Mouse (Mus musculus): ENCODE measurements at regions not wholly inside any gene's neighbourhood (a gene's known extent, or its start where the extent isn't known, plus 50 kb on each side); places are given as distances from the start of the nearest gene placed in this dataset.
"Not testable (repeated sequence)": the region's sequence is repeated elsewhere in the genome, so short reads cannot be mapped to it uniquely, and the experiment has no call there.

- H3K4me3 ChIP-seq (ENCODE audit: low read depth, low read length); H3K4me2 ChIP-seq (ENCODE audit: low read length); DNase-seq (ENCODE audit: low spot score); H3K4me1 ChIP-seq (ENCODE audit: control insufficient read depth, insufficient read depth, low read length); H3K9me3 ChIP-seq (replicated peaks; ENCODE audit: control insufficient read depth, low read length); H3K27me3 ChIP-seq (replicated peaks; ENCODE audit: control insufficient read depth, insufficient read depth, low read length); ATAC-seq; H3K27ac ChIP-seq (ENCODE audit: low read depth, low read length); H3K36me3 ChIP-seq (ENCODE audit: control insufficient read depth, insufficient read depth, low read length); H3K9ac ChIP-seq (ENCODE audit: low read length): not testable (repeated sequence)
- 41% methylated on average over 1 of the region's 1 CpGs for WGBS
Observed at GRCm38 (mm10) chr16:8914183-8914582, 84.3 kb downstream of the 1810013L24Rik start.

- H3K9me3 ChIP-seq (replicated peaks; ENCODE audit: control insufficient read depth, low read length) = no peaks in the 10 kb centered on the region
- 55% methylated on average over 7 of the region's 7 CpGs for WGBS
- H3K4me3 ChIP-seq (ENCODE audit: low read depth, low read length) = no peak overlapping the region
- no peak overlapping the region for H3K4me2 ChIP-seq (ENCODE audit: low read length)
- no peaks in the 10 kb centered on the region for H3K36me3 ChIP-seq (ENCODE audit: control insufficient read depth, insufficient read depth, low read length)
- DNase-seq (ENCODE audit: low spot score) = no peak
- H3K27ac ChIP-seq (ENCODE audit: low read depth, low read length) = no peak overlapping the region
- H3K27me3 ChIP-seq (replicated peaks; ENCODE audit: control insufficient read depth, insufficient read depth, low read length) = no peaks in the 10 kb centered on the region
- no peak for ATAC-seq
- H3K4me1 ChIP-seq (ENCODE audit: control insufficient read depth, insufficient read depth, low read length) = no peaks in the 10 kb centered on the region
- H3K9ac ChIP-seq (ENCODE audit: low read length) = no peak overlapping the region
Observed at GRCm38 (mm10) chr16:8916091-8916490, 86.2 kb downstream of the 1810013L24Rik start.

GRCm38 (mm10) chr16:8918741-8919535 lies 89.0 kb downstream of the 1810013L24Rik start:
- WGBS = 73% methylated on average over 9 of the region's 9 CpGs
- no peak overlapping the region for H3K4me2 ChIP-seq (ENCODE audit: low read length)
- no peaks in the 10 kb centered on the region for H3K27me3 ChIP-seq (replicated peaks; ENCODE audit: control insufficient read depth, insufficient read depth, low read length)
- H3K4me1 ChIP-seq (ENCODE audit: control insufficient read depth, insufficient read depth, low read length) = no peaks in the 10 kb centered on the region
- ATAC-seq = no peak
- DNase-seq (ENCODE audit: low spot score) = no peak
- no peaks in the 10 kb centered on the region for H3K9me3 ChIP-seq (replicated peaks; ENCODE audit: control insufficient read depth, low read length)
- H3K36me3 ChIP-seq (ENCODE audit: control insufficient read depth, insufficient read depth, low read length) = no peaks in the 10 kb centered on the region
- no peak overlapping the region for H3K27ac ChIP-seq (ENCODE audit: low read depth, low read length)
- H3K4me3 ChIP-seq (ENCODE audit: low read depth, low read length) = no peak overlapping the region
- no peak overlapping the region for H3K9ac ChIP-seq (ENCODE audit: low read length)

- 89% methylated on average over 4 of the region's 4 CpGs for WGBS
- ATAC-seq (no peak), DNase-seq (ENCODE audit: low spot score) (no peak)
- no peaks in the 10 kb centered on the region for H3K4me1 ChIP-seq (ENCODE audit: control insufficient read depth, insufficient read depth, low read length)
- no peak overlapping the region for H3K4me3 ChIP-seq (ENCODE audit: low read depth, low read length)
- no peak overlapping the region for H3K9ac ChIP-seq (ENCODE audit: low read length)
- H3K4me2 ChIP-seq (ENCODE audit: low read length) = no peak overlapping the region
- H3K27me3 ChIP-seq (replicated peaks; ENCODE audit: control insufficient read depth, insufficient read depth, low read length) = no peaks in the 10 kb centered on the region
- H3K36me3 ChIP-seq (ENCODE audit: control insufficient read depth, insufficient read depth, low read length) = no peaks in the 10 kb centered on the region
- H3K9me3 ChIP-seq (replicated peaks; ENCODE audit: control insufficient read depth, low read length) = no peaks in the 10 kb centered on the region
- no peak overlapping the region for H3K27ac ChIP-seq (ENCODE audit: low read depth, low read length)
Observed at GRCm38 (mm10) chr16:8924732-8925131, 94.8 kb downstream of the 1810013L24Rik start.

- H3K4me3 ChIP-seq (ENCODE audit: low read depth, low read length) = no peak overlapping the region
- H3K36me3 ChIP-seq (ENCODE audit: control insufficient read depth, insufficient read depth, low read length) = no peaks in the 10 kb centered on the region
- H3K9ac ChIP-seq (ENCODE audit: low read length) = no peak overlapping the region
- DNase-seq (ENCODE audit: low spot score) (no peak), ATAC-seq (no peak)
- no peaks in the 10 kb centered on the region for H3K27me3 ChIP-seq (replicated peaks; ENCODE audit: control insufficient read depth, insufficient read depth, low read length)
- no peaks in the 10 kb centered on the region for H3K4me1 ChIP-seq (ENCODE audit: control insufficient read depth, insufficient read depth, low read length)
- H3K27ac ChIP-seq (ENCODE audit: low read depth, low read length) = no peak overlapping the region
- no peaks in the 10 kb centered on the region for H3K9me3 ChIP-seq (replicated peaks; ENCODE audit: control insufficient read depth, low read length)
- no peak overlapping the region for H3K4me2 ChIP-seq (ENCODE audit: low read length)
Observed at GRCm38 (mm10) chr16:8931961-8932360, 102.1 kb downstream of the 1810013L24Rik start.

DNA sequence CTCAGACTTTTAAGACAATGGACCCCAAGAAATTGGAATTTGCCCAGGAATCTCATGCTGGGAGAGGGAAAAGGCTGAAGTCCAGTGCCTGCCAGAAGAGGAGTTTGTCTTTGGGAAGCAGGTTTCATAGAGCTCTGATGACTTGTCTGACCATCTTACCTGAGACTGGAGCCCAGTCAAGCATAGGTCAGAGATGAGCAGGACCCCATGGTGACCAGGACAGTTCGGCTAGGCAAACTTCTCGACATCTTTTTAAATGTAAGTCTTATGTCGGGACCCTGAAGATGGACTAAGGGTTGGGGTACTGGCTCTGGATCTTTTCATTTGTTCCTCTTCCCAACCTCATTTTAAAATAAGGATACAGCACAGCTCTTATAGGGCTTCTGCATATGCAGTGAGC lies 103.2 kb downstream of the 1810013L24Rik start:
- no peak overlapping the region for H3K4me3 ChIP-seq (ENCODE audit: low read depth, low read length)
- no peaks in the 10 kb centered on the region for H3K4me1 ChIP-seq (ENCODE audit: control insufficient read depth, insufficient read depth, low read length)
- DNase-seq (ENCODE audit: low spot score) (no peak), ATAC-seq (no peak)
- no peak overlapping the region for H3K27ac ChIP-seq (ENCODE audit: low read depth, low read length)
- H3K27me3 ChIP-seq (replicated peaks; ENCODE audit: control insufficient read depth, insufficient read depth, low read length) = no peaks in the 10 kb centered on the region
- no peak overlapping the region for H3K9ac ChIP-seq (ENCODE audit: low read length)
- no peaks in the 10 kb centered on the region for H3K36me3 ChIP-seq (ENCODE audit: control insufficient read depth, insufficient read depth, low read length)
- no peak overlapping the region for H3K4me2 ChIP-seq (ENCODE audit: low read length)
- no peaks in the 10 kb centered on the region for H3K9me3 ChIP-seq (replicated peaks; ENCODE audit: control insufficient read depth, low read length)
- 95% methylated on average over 3 of the region's 3 CpGs for WGBS

- DNase-seq (ENCODE audit: low spot score) (no peak), ATAC-seq (no peak)
- Histone ChIP-seq H3K9me3 (replicated peaks; ENCODE audit: control insufficient read depth, low read length) (no peaks in the 10 kb centered on the region), H3K27ac (ENCODE audit: low read depth, low read length) (no peak overlapping the region), H3K36me3 (ENCODE audit: control insufficient read depth, insufficient read depth, low read length) (no peaks in the 10 kb centered on the region), H3K27me3 (replicated peaks; ENCODE audit: control insufficient read depth, insufficient read depth, low read length) (no peaks in the 10 kb centered on the region), H3K4me1 (ENCODE audit: control insufficient read depth, insufficient read depth, low read length) (0 out of 2 replicates have a peak, but pooled peaks cover 3% of the 10 kb centered on the region), H3K4me2 (ENCODE audit: low read length) (no peak overlapping the region), H3K4me3 (ENCODE audit: low read depth, low read length) (no peak overlapping the region), H3K9ac (ENCODE audit: low read length) (no peak overlapping the region)
Observed at GRCm38 (mm10) chr16:8936446-8936845, 106.5 kb downstream of the 1810013L24Rik start.

GRCm38 (mm10) chr16:8938516-8938915 lies 108.6 kb downstream of the 1810013L24Rik start:
- H3K4me1 ChIP-seq (ENCODE audit: control insufficient read depth, insufficient read depth, low read length) = 0 out of 2 replicates have a peak, but pooled peaks cover 3% of the 10 kb centered on the region
- H3K27ac ChIP-seq (ENCODE audit: low read depth, low read length) = no peak overlapping the region
- H3K4me3 ChIP-seq (ENCODE audit: low read depth, low read length) = no peak overlapping the region
- no peak overlapping the region for H3K9ac ChIP-seq (ENCODE audit: low read length)
- DNase-seq (ENCODE audit: low spot score) (peak; percentile 47), ATAC-seq (no peak; the same call in 1 of the 2 replicates)
- H3K27me3 ChIP-seq (replicated peaks; ENCODE audit: control insufficient read depth, insufficient read depth, low read length) = no peaks in the 10 kb centered on the region
- no peak overlapping the region for H3K4me2 ChIP-seq (ENCODE audit: low read length)
- H3K36me3 ChIP-seq (ENCODE audit: control insufficient read depth, insufficient read depth, low read length) = no peaks in the 10 kb centered on the region
- no peaks in the 10 kb centered on the region for H3K9me3 ChIP-seq (replicated peaks; ENCODE audit: control insufficient read depth, low read length)
- WGBS = 41% methylated on average over 5 of the region's 5 CpGs

- no peaks in the 10 kb centered on the region for H3K27me3 ChIP-seq (replicated peaks; ENCODE audit: control insufficient read depth, insufficient read depth, low read length)
- WGBS = 49% methylated on average over 7 of the region's 7 CpGs
- ATAC-seq (no peak), DNase-seq (ENCODE audit: low spot score) (no peak)
- H3K36me3 ChIP-seq (ENCODE audit: control insufficient read depth, insufficient read depth, low read length) = no peaks in the 10 kb centered on the region
- H3K9ac ChIP-seq (ENCODE audit: low read length) = no peak overlapping the region
- H3K4me1 ChIP-seq (ENCODE audit: control insufficient read depth, insufficient read depth, low read length) = 0 out of 2 replicates have a peak, but pooled peaks cover 3% of the 10 kb centered on the region
- no peak overlapping the region for H3K27ac ChIP-seq (ENCODE audit: low read depth, low read length)
- H3K4me3 ChIP-seq (ENCODE audit: low read depth, low read length) = no peak overlapping the region
- H3K9me3 ChIP-seq (replicated peaks; ENCODE audit: control insufficient read depth, low read length) = no peaks in the 10 kb centered on the region
- H3K4me2 ChIP-seq (ENCODE audit: low read length) = no peak overlapping the region
Observed at GRCm38 (mm10) chr16:8939136-8939535, 109.2 kb downstream of the 1810013L24Rik start.

Measured in forebrain, embryonic 14.5 days (tissue).